Mouse (Mus musculus): ENCODE measurements around the gene Btbd35f13. TPM values are rescaled to one million over a fixed set of nuclear protein-coding genes. Genes with fewer than 3 reads are reported as not detected.
"Not testable (repeated sequence)": the region's sequence is repeated elsewhere in the genome, so short reads cannot be mapped to it uniquely, and the experiment has no call there.

Btbd35f13 gene
- total RNA-seq (2021) = not detected

DNA sequence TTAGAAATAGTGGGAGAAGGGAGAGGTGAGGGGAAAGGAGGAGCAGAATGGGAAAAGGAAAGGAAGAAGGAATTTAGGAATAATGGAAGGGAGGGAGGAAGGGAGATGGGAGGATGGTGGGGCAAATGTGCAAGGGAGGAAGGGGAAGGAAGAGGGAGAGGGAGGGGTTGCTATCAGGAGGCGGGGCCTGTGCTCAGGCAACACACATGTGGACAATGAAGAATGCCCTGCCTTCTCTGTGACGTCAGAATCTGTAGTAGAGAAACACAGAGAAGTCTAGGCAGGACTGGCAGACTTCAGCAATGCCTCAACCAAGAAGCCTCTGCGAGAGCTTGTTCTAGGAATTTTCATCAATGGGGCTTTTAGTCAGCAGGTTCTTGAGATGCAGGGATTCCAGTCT lies at the start of gene Btbd35f13:
Btbd35f13 (plus strand) TSS at position 301 of the 400 bp plus-strand sequence.
- DNase-seq (ENCODE audit: low spot score in 2 of 2); intact Hi-C loops (cut with DNase I): not testable (repeated sequence)

DNA sequence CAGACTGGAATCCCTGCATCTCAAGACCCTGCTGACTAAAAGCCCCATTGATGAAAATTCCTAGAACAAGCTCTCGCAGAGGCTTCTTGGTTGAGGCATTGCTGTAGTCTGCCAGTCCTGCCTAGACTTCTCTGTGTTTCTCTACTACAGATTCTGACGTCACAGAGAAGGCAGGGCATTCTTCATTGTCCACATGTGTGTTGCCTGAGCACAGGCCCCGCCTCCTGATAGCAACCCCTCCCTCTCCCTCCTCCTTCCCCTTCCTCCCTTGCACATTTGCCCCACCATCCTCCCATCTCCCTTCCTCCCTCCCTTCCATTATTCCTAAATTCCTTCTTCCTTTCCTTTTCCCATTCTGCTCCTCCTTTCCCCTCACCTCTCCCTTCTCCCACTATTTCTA lies 45.3 kb downstream of the Btbd35f13 start, which contains the start of gene Btbd35f14:
Btbd35f14 (minus strand) TSS at position 101 of the 400 bp plus-strand sequence.
- intact Hi-C loops (cut with DNase I); DNase-seq (ENCODE audit: low spot score in 2 of 2): not testable (repeated sequence)

Other genes with a start within 250 kb of the Btbd35f13 start
- not detected for gene Btbd35f15, start 79.9 kb upstream of the Btbd35f13 start, total RNA-seq (2021)
- gene Btbd35f14, start 45.2 kb downstream of the Btbd35f13 start, total RNA-seq (2021) = not detected